Mouse (Mus musculus) leukemia stem cell, adult 10-12 weeks (primary cell): ENCODE results near the gene Cdhr5. TPM values are rescaled to one million over a fixed set of nuclear protein-coding genes. Genes with fewer than 3 reads are reported as not detected.

Experiments used
- polyA plus RNA-seq: library from polyadenylated mRNA; stranded (reverse); fragments of >175 nt; gene quantifications from 2 replicates; pipeline ENCODE4 v1.2.3, GENCODE M21; 2012; ENCODE audit warnings: low replicate concordance

Cdhr5 gene
- polyA plus RNA-seq: 0.24 TPM in 1 of 2 replicates, not detected in the other

DNA sequence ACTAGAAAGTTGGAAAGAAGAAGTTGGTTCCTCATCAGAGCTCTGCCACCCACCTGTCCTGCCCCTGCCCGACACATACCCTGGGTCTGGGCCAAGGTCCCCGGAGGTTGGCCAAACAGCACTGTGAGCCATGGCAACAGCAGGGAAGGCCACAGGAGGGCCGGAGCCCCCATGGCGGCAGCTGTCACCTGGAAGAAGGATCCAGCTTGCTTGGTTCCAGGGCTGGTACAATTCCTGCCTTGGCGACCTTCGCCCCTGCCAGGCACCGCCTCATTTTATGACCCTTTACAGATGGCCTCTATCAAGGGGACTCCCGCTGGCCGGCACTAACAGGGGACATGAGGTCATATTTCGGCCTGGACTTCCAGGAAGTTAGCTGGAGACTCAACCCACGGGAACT, at the start of gene Cdhr5:
Gene Cdhr5, minus strand, starts transcription at position 241 of the 400 bp plus-strand sequence.

DNA sequence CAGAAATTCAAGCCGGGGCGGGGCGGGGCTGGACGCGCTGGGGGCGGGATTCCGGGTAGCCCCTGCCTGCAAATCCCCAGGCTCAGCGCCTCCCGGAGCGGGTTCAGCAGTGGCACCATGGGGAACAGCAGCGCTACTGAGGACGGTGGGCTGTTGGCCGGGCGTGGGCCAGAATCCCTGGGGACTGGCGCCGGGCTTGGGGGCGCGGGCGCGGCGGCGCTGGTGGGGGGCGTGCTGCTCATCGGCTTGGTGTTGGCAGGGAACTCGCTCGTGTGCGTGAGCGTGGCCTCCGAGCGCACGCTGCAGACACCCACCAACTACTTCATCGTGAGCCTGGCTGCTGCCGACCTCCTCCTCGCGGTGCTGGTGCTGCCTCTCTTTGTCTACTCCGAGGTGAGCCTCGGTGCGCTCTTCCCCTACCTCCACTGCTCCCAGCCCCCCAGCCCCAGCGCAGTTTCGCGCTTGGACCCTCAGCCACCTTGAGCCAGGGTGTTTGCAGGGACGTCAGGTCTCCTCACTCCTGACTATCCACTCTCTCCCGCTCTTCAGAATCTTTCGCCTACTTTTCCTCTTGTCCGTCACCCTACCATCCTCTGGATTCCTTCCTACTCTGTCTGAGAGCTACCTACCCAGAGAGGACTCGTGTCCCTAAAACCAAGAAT, 15.5 kb upstream of the Cdhr5 start, which contains the start of gene Drd4:
Gene Drd4, plus strand, starts transcription at position 86 of the 662 bp plus-strand sequence.

DNA sequence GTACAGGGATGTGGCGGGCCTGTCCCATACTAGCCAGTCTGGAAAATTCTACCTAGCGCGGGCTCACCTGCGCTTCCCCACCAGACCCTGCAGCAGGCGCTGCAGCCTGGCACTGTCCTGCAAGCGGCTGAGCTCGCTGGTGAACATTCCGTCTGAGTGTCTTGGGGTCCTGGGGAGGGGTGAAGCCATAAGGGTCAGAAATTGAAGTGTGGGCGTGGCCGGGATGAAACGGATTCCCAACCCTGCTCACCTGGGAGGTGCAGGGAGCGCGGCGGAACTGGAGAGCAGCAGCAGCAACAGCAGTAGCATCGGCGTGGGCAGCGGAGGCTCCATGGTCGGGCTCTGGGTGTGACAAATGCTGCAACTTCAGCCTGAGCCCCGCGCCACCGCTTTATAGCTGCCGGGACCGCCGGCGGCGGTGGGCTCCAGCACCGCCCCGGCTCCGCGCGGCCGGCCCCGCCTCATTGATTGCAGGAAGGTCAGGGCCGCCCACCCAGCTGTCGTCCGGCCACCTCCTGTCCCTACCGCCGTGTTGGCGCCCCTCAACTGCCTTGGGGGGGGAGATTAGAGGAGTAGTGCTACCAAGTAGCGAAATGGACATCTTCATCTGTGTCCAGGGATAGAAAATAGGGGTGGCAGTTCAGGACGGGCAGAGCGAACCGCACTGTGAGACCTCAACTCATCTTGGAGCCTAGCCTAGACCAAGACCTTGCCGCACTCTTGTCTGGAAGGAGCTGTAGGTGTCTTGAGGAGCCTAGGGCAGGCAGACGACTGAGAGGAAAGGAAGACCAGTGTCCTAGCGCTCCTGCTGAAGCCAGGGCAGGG, 2.4 kb upstream of the Cdhr5 start, which contains the start of gene Sct:
Gene Sct, minus strand, starts transcription at position 368 of the 825 bp plus-strand sequence.

DNA sequence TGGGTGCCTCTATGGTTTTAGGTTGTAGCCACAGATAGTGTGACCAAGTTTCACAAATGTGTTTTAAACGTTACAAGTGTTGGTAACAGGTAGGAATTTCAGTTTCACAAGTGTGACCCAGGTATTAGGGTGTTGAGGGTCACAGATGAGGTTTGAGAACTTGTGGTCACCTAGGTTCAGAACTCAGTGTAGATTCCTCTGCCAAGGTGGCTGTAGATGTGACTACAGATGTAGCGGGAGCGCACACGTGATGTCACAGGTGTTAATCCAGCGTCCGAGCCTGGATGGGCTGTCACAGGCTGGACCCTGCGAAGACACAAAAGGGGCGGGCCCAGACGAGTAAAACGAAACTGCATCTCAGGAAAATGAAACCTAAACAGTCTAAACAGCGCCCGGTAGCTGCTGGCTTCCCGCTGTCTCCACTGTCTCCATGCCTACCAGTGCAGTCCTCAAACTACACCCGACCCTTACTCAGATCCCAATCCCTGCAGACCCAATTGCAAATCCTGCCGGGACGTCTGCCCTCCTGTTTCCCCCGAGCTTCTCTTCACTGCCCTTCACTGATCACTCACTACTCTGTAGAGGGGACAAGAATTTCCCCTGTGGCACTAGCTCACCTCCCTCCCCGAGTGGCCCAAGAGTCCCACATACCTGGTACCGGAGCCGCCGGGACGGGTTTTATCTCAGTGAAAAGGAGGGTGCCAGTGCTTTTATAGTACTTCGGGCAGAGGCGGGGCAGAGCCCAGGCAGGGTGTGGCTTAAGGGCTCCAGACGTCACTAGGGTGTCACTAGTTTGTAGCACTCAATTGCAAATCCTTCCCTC, 10.6 kb downstream of the Cdhr5 start, which contains the start of gene Irf7:
Gene Irf7, minus strand, starts transcription at position 743 of the 823 bp plus-strand sequence.

DNA sequence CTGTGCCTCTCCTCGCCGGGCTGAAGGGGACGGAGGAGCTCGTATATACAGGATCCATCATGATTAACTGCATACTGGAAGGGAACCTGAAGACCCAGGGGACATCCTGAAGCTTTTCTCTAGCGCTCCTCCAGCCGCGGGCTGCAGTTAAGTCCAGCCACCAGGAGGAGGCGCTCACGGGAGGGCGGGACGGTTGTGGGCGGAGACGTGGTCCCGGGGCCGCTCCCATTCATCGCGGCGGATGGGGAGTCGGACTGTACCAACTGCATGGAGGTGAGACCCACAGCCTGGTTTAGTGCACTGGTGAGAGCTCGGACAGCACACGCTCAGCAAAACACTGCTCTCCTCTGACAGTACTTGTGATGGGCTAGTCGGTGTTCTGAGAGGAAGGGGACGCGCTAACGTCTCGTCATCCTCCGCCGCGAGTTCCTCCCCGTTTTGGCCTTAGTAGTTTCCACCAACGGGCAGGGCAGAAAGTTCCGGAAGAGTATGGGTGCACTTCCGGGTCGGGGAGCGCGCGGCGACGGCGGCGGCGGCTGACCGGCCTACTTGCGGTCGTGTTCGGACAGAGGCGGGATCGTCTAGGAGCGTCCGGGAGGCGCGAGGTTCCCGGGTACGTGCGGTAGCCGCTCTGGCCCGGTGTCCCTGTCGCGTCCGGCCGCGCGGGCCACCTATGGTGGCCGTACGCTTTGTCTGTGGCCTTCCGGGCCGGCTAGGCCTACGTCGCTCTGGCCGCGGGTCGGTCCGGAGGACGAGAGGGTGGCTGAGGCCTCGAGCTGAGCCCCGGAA, 48.1 kb downstream of the Cdhr5 start, which contains the start of gene Phrf1:
Gene Phrf1, plus strand, starts transcription at position 506 of the 789 bp plus-strand sequence.

Other genes with a start within 250 kb of the Cdhr5 start
- not detected in 2 replicates for gene Gm17387, start 247.7 kb downstream of the Cdhr5 start, polyA plus RNA-seq
- 2.6 and 3.4 TPM in 2 replicates for gene B4galnt4, start 215.7 kb downstream of the Cdhr5 start, polyA plus RNA-seq
- 5.0 and 6.6 TPM in 2 replicates for gene Pkp3, start 198.6 kb downstream of the Cdhr5 start, polyA plus RNA-seq
- gene Sigirr, start 176.2 kb downstream of the Cdhr5 start, polyA plus RNA-seq: 10.6 and 20.3 TPM in 2 replicates
- 0.30 TPM in 1 of 2 replicates, not detected in the other for gene Ano9, start 159.0 kb downstream of the Cdhr5 start, polyA plus RNA-seq
- gene Ptdss2, start 154.4 kb downstream of the Cdhr5 start, polyA plus RNA-seq: 172 and 234 TPM in 2 replicates
- gene Rnh1, start 103.9 kb downstream of the Cdhr5 start, polyA plus RNA-seq: 4.4 and 23.6 TPM in 2 replicates
- gene Hras, start 82.8 kb downstream of the Cdhr5 start, polyA plus RNA-seq: 58.5 and 63.6 TPM in 2 replicates
- 9.6 and 9.7 TPM in 2 replicates for gene Lrrc56, start 82.6 kb downstream of the Cdhr5 start, polyA plus RNA-seq
- gene Lmntd2, start 62.7 kb downstream of the Cdhr5 start, polyA plus RNA-seq: 0.97 and 1.5 TPM in 2 replicates
- gene Rassf7, start 60.9 kb downstream of the Cdhr5 start, polyA plus RNA-seq: 8.4 and 16.5 TPM in 2 replicates
- gene Phrf1, start 48.0 kb downstream of the Cdhr5 start, polyA plus RNA-seq: 105 and 162 TPM in 2 replicates
- 194 and 421 TPM in 2 replicates for gene Irf7, start 10.3 kb downstream of the Cdhr5 start, polyA plus RNA-seq
- not detected in 2 replicates for gene Sct, start 2.3 kb upstream of the Cdhr5 start, polyA plus RNA-seq
- gene Drd4, start 15.2 kb upstream of the Cdhr5 start, polyA plus RNA-seq: 0.06 TPM in 1 of 2 replicates, not detected in the other
- gene Deaf1, start 50.9 kb upstream of the Cdhr5 start, polyA plus RNA-seq: 29.1 and 106 TPM in 2 replicates
- 17.9 and 21.6 TPM in 2 replicates for gene Tmem80, start 51.0 kb upstream of the Cdhr5 start, polyA plus RNA-seq
- 0.36 TPM in 1 of 2 replicates, not detected in the other for gene Eps8l2, start 62.1 kb upstream of the Cdhr5 start, polyA plus RNA-seq
- 29.0 and 438 TPM in 2 replicates for gene Taldo1, start 115.4 kb upstream of the Cdhr5 start, polyA plus RNA-seq
- gene Gatd1, start 137.3 kb upstream of the Cdhr5 start, polyA plus RNA-seq: 2.8 and 7.8 TPM in 2 replicates
- gene Cend1, start 152.7 kb upstream of the Cdhr5 start, polyA plus RNA-seq: not detected in 2 replicates
- 134 and 136 TPM in 2 replicates for gene Slc25a22, start 161.1 kb upstream of the Cdhr5 start, polyA plus RNA-seq
- 42.8 and 151 TPM in 2 replicates for gene Pidd1, start 167.2 kb upstream of the Cdhr5 start, polyA plus RNA-seq
- 3,626 and 4,022 TPM in 2 replicates for gene Rplp2, start 170.6 kb upstream of the Cdhr5 start, polyA plus RNA-seq
- 71.6 and 106 TPM in 2 replicates for gene Pnpla2, start 178.4 kb upstream of the Cdhr5 start, polyA plus RNA-seq
- gene Cracr2b, start 184.3 kb upstream of the Cdhr5 start, polyA plus RNA-seq: 3.5 and 4.4 TPM in 2 replicates
- 5.2 and 25.9 TPM in 2 replicates for gene Cd151, start 190.6 kb upstream of the Cdhr5 start, polyA plus RNA-seq
- gene Polr2l, start 198.3 kb upstream of the Cdhr5 start, polyA plus RNA-seq: 27.0 and 49.9 TPM in 2 replicates
- gene Tspan4, start 198.5 kb upstream of the Cdhr5 start, polyA plus RNA-seq: 12.0 and 26.3 TPM in 2 replicates